Mouse (Mus musculus) forebrain, postnatal 0 days (tissue): ENCODE results near the gene Ptrh2. TPM values are rescaled to one million over a fixed set of nuclear protein-coding genes. Genes with fewer than 3 reads are reported as not detected.

Source experiments
- ATAC-seq: fragments of 200-750 bp; cut with Nextera tagmentation; 2 replicates; pipeline ENCODE4 v1.8.0; 2017; ENCODE audit warnings: mild to moderate bottlenecking, moderate library complexity
- DNase-seq: peaks from one replicate; pipeline ENCODE4 v3.0.0-alpha.2; 2015
- H3K27ac ChIP-seq: fragments of 300-500 bp; sonication (generic); 2 replicates; pipeline ENCODE4 v1.5.1; 2014; ENCODE audit warnings: low read depth, mild to moderate bottlenecking, antibody characterized with exemption, low read length, moderate library complexity, mixed read lengths
- H3K27me3 ChIP-seq: fragments of 300-500 bp; sonication (generic); 2 replicates; pipeline ENCODE4 v1.6.1; 2014; ENCODE audit warnings: mild to moderate bottlenecking, low read length, mixed read lengths; ENCODE audit not compliant: insufficient read depth
- H3K36me3 ChIP-seq: fragments of 300-500 bp; sonication (generic); 2 replicates; pipeline ENCODE4 v1.6.1; 2014; ENCODE audit warnings: mild to moderate bottlenecking, moderate library complexity; ENCODE audit not compliant: insufficient read depth
- H3K4me1 ChIP-seq: fragments of 300-500 bp; sonication (generic); 2 replicates; pipeline ENCODE4 v1.6.1; 2014; ENCODE audit warnings: antibody characterized with exemption; ENCODE audit not compliant: insufficient read depth
- H3K4me2 ChIP-seq: fragments of 300-500 bp; sonication (generic); 2 replicates; pipeline ENCODE4 v1.6.1; 2014; ENCODE audit warnings: low read depth, mild to moderate bottlenecking, moderate library complexity
- H3K4me3 ChIP-seq: fragments of 300-500 bp; sonication (generic); 2 replicates; pipeline ENCODE4 v1.5.1; 2014; ENCODE audit warnings: low read depth, low read length, mixed read lengths
- H3K9ac ChIP-seq: fragments of 300-500 bp; sonication (generic); 2 replicates; pipeline ENCODE4 v1.6.1; 2014; ENCODE audit warnings: mild to moderate bottlenecking
- H3K9me3 ChIP-seq: fragments of 300-500 bp; sonication (generic); 2 replicates; pipeline ENCODE4 v1.6.1; 2016; ENCODE audit warnings: low read length
- CTCF ChIP-seq: sonication (generic); IDR thresholded peaks from 2 replicates; pipeline ENCODE4 v1.5.1; 2016; ENCODE audit warnings: antibody characterized with exemption, control low read depth, low read depth
- WGBS: fragments of 180-500 bp; shearing (Covaris S2); extraction: QIAGEN DNeasy Blood & Tissue Kit; methylation state at CpG from one replicate; pipeline ENCODE4 v1.1.7; 2014; 5-methylcytosine and 5-hydroxymethylcytosine counted together
- polyA plus RNA-seq: library from polyadenylated mRNA; unstranded; fragments of >200 nt; fragmentation: Nextera tagmentation; extraction: Ambion mirVana; gene quantifications from 2 replicates; pipeline ENCODE4 v1.2.1, GENCODE M21; 2015
- total RNA-seq: library from RNA; depleted of rRNA; stranded (reverse); fragments of >200 nt; gene quantifications from 2 replicates; pipeline ENCODE4 v1.2.3, GENCODE M21; 2014

Ptrh2 gene
- total and polyA plus RNA-seq, 2 experiments from 2014 or later: 19.4 to 29.0 TPM

GRCm38 (mm10) chr11:86671041-86671675 lies 12.6 kb upstream of the Ptrh2 start:
- DNase-seq (peak; percentile 13), ATAC-seq (peak; percentile 72; the same call in 1 of the 2 replicates)
- Histone ChIP-seq H3K36me3 (no peaks in the 10 kb centered on the region), H3K4me2 (no peak overlapping the region), H3K9ac (no peak overlapping the region), H3K4me1 (no peaks in the 10 kb centered on the region), H3K27ac (no peak overlapping the region), H3K9me3 (no peaks in the 10 kb centered on the region), H3K27me3 (no peaks in the 10 kb centered on the region), H3K4me3 (no peak overlapping the region)
- WGBS: 50% methylated on average over 3 of the region's 3 CpGs
- no peak for TF ChIP-seq CTCF

GRCm38 (mm10) chr11:86672772-86673171 lies 11.0 kb upstream of the Ptrh2 start:
- WGBS: 75% methylated on average over 3 of the region's 3 CpGs

GRCm38 (mm10) chr11:86675520-86675919 lies 8.3 kb upstream of the Ptrh2 start:
- WGBS: 94% methylated on average over 4 of the region's 4 CpGs
- H3K4me2 ChIP-seq: no peak overlapping the region
- no peak overlapping the region for H3K4me3 ChIP-seq
- no peaks in the 10 kb centered on the region for H3K36me3 ChIP-seq
- no peaks in the 10 kb centered on the region for H3K27me3 ChIP-seq
- H3K27ac ChIP-seq: no peak overlapping the region
- no peaks in the 10 kb centered on the region for H3K4me1 ChIP-seq
- no peak overlapping the region for H3K9ac ChIP-seq
- DNase-seq: no peak
- TF ChIP-seq CTCF: no peak
- no peak for ATAC-seq
- H3K9me3 ChIP-seq: no peaks in the 10 kb centered on the region

More at GRCm38 (mm10) chr11:86672772-86673171, 11.0 kb upstream of the Ptrh2 start:
- no peak for DNase-seq
- Histone ChIP-seq H3K9me3 (no peaks in the 10 kb centered on the region), H3K9ac (no peak overlapping the region), H3K4me2 (no peak overlapping the region), H3K27ac (no peak overlapping the region), H3K27me3 (no peaks in the 10 kb centered on the region), H3K4me1 (no peaks in the 10 kb centered on the region), H3K4me3 (no peak overlapping the region), H3K36me3 (no peaks in the 10 kb centered on the region)
- no peak for ATAC-seq
- no peak for TF ChIP-seq CTCF

- H3K4me2 ChIP-seq: no peak overlapping the region
- no peaks in the 10 kb centered on the region for H3K27me3 ChIP-seq
- TF ChIP-seq CTCF: no peak
- no peak overlapping the region for H3K9ac ChIP-seq
- no peak overlapping the region for H3K4me3 ChIP-seq
- WGBS: 71% methylated on average over 5 of the region's 5 CpGs
- no peak overlapping the region for H3K27ac ChIP-seq
- H3K4me1 ChIP-seq: peaks cover 5% of the 10 kb centered on the region; the same call in 1 of the 2 replicates
- H3K36me3 ChIP-seq: no peaks in the 10 kb centered on the region
- no peak for ATAC-seq
- H3K9me3 ChIP-seq: no peaks in the 10 kb centered on the region
- no peak for DNase-seq
These were observed 4.8 kb upstream of the Ptrh2 start for GRCm38 (mm10) chr11:86678957-86679356.

GRCm38 (mm10) chr11:86680729-86681128 lies 3.1 kb upstream of the Ptrh2 start:
- Histone ChIP-seq H3K27ac (no peak overlapping the region), H3K27me3 (no peaks in the 10 kb centered on the region), H3K36me3 (no peaks in the 10 kb centered on the region), H3K4me3 (no peak overlapping the region), H3K4me2 (no peak overlapping the region), H3K9me3 (no peaks in the 10 kb centered on the region), H3K9ac (no peak overlapping the region), H3K4me1 (peaks cover 15% of the 10 kb centered on the region; the same call in 1 of the 2 replicates)
- no peak for ATAC-seq
- no peak for TF ChIP-seq CTCF
- no peak for DNase-seq
- 97% methylated on average over 3 of the region's 3 CpGs for WGBS

- H3K36me3 ChIP-seq: no peaks in the 10 kb centered on the region
- TF ChIP-seq CTCF: no peak
- peaks cover 15% of the 10 kb centered on the region; the same call in 1 of the 2 replicates for H3K4me1 ChIP-seq
- no peak overlapping the region for H3K27ac ChIP-seq
- H3K27me3 ChIP-seq: no peaks in the 10 kb centered on the region
- no peak for ATAC-seq
- H3K9me3 ChIP-seq: no peaks in the 10 kb centered on the region
- H3K4me3 ChIP-seq: no peak overlapping the region
- 88% methylated on average over 3 of the region's 3 CpGs for WGBS
- no peak overlapping the region for H3K4me2 ChIP-seq
- no peak for DNase-seq
- no peak overlapping the region for H3K9ac ChIP-seq
These were observed 2.4 kb upstream of the Ptrh2 start for GRCm38 (mm10) chr11:86681423-86681822.

- no peak for TF ChIP-seq CTCF
- Histone ChIP-seq H3K27me3 (no peaks in the 10 kb centered on the region), H3K4me2 (peak overlapping the region; percentile 76), H3K4me3 (peak overlapping the region; percentile 79), H3K4me1 (peaks cover 15% of the 10 kb centered on the region; the same call in 1 of the 2 replicates), H3K9me3 (no peaks in the 10 kb centered on the region), H3K9ac (peak overlapping the region; percentile 80), H3K27ac (no peak overlapping the region), H3K36me3 (no peaks in the 10 kb centered on the region)
- ATAC-seq: no peak
- no peak for DNase-seq
- WGBS: 40% methylated on average over 7 of the region's 7 CpGs
These were observed 924 bp upstream of the Ptrh2 start for GRCm38 (mm10) chr11:86682861-86683260.
